Mouse (Mus musculus) embryonic facial prominence, embryonic 14.5 days (tissue): Measurements from ENCODE around the gene Irak2. TPM values are rescaled to one million over a fixed set of nuclear protein-coding genes. Genes with fewer than 3 reads are reported as not detected.

Source experiments
- ATAC-seq: fragments of 200-750 bp; cut with Nextera tagmentation; 2 replicates; pipeline ENCODE4 v1.8.0; 2017; ENCODE audit warnings: low read depth, moderate number of reproducible peaks, moderate TSS enrichment
- DNase-seq: peaks from one replicate; pipeline ENCODE4 v3.0.0-alpha.2; 2015; ENCODE audit warnings: low spot score
- H3K27ac ChIP-seq: fragments of 300-500 bp; sonication (generic); replicated peaks from 2 replicates; pipeline ENCODE4 v1.5.1; 2014; ENCODE audit warnings: low read depth, mild to moderate bottlenecking, low read length, moderate library complexity
- H3K27me3 ChIP-seq: fragments of 300-500 bp; sonication (generic); replicated peaks from 2 replicates; pipeline ENCODE4 v1.6.1; 2014; ENCODE audit warnings: low read length; ENCODE audit not compliant: control insufficient read depth, insufficient read depth
- H3K36me3 ChIP-seq: fragments of 300-500 bp; sonication (generic); 2 replicates; pipeline ENCODE4 v1.6.1; 2014; ENCODE audit warnings: low read length, mixed read lengths; ENCODE audit not compliant: control insufficient read depth, insufficient read depth
- H3K4me1 ChIP-seq: fragments of 300-500 bp; sonication (generic); 2 replicates; pipeline ENCODE4 v1.6.1; 2014; ENCODE audit warnings: antibody characterized with exemption, low read length; ENCODE audit not compliant: control insufficient read depth, insufficient read depth
- H3K4me2 ChIP-seq: fragments of 300-500 bp; sonication (generic); 2 replicates; pipeline ENCODE4 v1.6.1; 2014; ENCODE audit warnings: low read depth, mild to moderate bottlenecking, low read length, moderate library complexity, mixed read lengths
- H3K4me3 ChIP-seq: fragments of 300-500 bp; sonication (generic); 2 replicates; pipeline ENCODE4 v1.5.1; 2014; ENCODE audit warnings: low read depth, mild to moderate bottlenecking, low read length
- H3K9ac ChIP-seq: fragments of 300-500 bp; sonication (generic); 2 replicates; pipeline ENCODE4 v1.6.1; 2014; ENCODE audit warnings: low read depth, mild to moderate bottlenecking, low read length, moderate library complexity, mixed read lengths
- H3K9me3 ChIP-seq: fragments of 300-500 bp; sonication (generic); 2 replicates; pipeline ENCODE4 v1.6.1; 2016; ENCODE audit warnings: low read length; ENCODE audit not compliant: control insufficient read depth
- WGBS: fragments of 180-500 bp; shearing (Covaris S2); extraction: QIAGEN DNeasy Blood & Tissue Kit; methylation state at CpG from one replicate; pipeline ENCODE4 v1.1.7; 2014; 5-methylcytosine and 5-hydroxymethylcytosine counted together
- polyA plus RNA-seq: library from polyadenylated mRNA; unstranded; fragments of >200 nt; fragmentation: Nextera tagmentation; extraction: Ambion mirVana; gene quantifications from 2 replicates; pipeline ENCODE4 v1.2.1, GENCODE M21; 2014

Irak2 gene
- 2.2 and 2.5 TPM in 2 replicates for polyA plus RNA-seq

DNA sequence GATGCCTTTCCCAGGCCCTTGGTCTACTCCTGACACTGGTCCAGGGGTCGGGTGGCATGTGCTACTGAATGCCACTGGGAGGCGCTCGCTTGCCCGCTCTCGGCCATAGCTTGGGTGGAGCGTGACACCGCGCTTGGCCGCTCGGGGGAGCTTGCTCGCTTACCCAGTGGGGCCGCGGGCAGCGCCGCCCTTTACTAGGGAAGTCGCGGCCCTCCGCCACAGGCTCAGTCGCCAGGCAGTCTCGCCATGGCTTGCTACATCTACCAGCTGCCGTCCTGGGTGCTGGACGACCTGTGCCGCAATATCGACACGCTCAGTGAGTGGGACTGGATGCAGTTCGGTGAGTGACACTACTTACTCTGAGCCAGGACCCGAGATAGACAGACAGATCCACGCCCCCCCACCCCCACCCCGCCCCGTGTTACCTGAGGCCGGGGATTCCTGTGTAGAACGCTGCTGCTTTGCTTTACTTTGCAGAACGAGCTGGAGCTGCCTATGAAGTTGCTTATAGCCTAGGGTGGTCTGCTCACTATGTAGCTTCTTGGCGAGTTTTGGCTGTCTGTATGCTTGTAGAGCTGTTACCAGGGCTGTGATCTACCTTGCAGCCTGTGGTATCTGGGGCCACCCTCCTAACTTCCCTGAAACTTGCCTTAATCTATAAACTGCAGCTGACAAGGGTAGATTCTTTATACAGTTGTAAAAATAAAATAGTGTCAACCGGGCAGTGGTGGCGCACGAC lies at the start of gene Irak2:
TSS of gene Irak2 (plus strand) at position 166 of the 739 bp plus-strand sequence.
- Histone ChIP-seq H3K9ac (peak within 1 kb of the TSS; percentile 69), H3K9me3 (no peaks in the 10 kb centered on the region), H3K4me1 (no peaks in the 10 kb centered on the region), H3K27me3 (no peaks in the 10 kb centered on the region), H3K4me2 (peak within 1 kb of the TSS; percentile 63), H3K27ac (no peak within 1 kb of the TSS), H3K4me3 (peak within 1 kb of the TSS; percentile 51), H3K36me3 (0 out of 2 replicates have a peak, but pooled peaks cover 1% of the 10 kb centered on the region)
- 8% methylated on average over 33 of the region's 37 CpGs for WGBS
- DNase-seq (peak; percentile 94), ATAC-seq (peak; percentile 95)

DNA sequence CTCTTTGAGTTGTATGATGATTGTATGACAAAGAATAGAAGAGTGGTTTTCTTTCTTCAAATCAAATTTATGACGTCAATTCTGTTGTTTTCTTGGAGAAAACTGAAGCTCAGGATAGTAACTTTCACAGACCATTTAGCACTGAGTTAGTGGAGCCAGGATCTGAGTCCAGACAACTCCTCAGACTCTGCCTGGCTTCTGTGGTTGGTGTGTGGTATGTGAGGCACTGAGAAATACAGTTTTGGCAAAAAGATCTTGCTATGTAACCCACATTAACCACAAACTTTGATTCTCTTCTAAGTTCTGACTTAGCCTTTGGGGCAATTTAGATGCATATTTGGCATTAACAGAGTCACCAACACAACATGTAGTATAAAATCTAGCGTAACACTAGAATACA lies 45.6 kb upstream of the Irak2 start:
- no peak overlapping the region for H3K4me2 ChIP-seq
- DNase-seq (peak; percentile 13), ATAC-seq (no peak)
- no peaks in the 10 kb centered on the region for H3K4me1 ChIP-seq
- no peak overlapping the region for H3K27ac ChIP-seq
- H3K36me3 ChIP-seq, result no peaks in the 10 kb centered on the region
- H3K9ac ChIP-seq, result no peak overlapping the region
- H3K27me3 ChIP-seq, result no peaks in the 10 kb centered on the region
- no peaks in the 10 kb centered on the region for H3K9me3 ChIP-seq
- 89% methylated on average over 2 of the region's 2 CpGs for WGBS
- H3K4me3 ChIP-seq, result no peak overlapping the region

DNA sequence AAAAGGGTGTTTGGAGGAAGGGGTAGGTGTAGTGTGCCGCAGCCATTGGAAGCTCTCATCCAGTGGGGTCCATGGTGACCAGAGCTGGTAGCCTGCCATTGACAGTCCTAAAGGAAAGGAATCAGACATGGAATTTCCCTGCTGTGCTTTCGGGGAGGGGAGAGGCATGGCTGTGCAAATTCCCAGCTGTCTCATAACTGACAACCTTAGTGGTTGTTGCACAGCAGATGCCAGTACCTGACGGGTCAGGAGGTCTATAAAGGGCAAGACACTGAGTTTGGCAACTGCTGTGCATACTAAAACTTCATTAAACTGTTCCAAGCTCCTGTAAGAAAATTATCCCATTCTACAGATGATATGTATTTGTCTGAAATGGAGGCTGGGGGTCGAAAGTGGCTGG lies 40.3 kb upstream of the Irak2 start:
- Histone ChIP-seq H3K9me3 (no peaks in the 10 kb centered on the region), H3K9ac (no peak overlapping the region), H3K36me3 (no peaks in the 10 kb centered on the region), H3K4me1 (no peaks in the 10 kb centered on the region), H3K27ac (no peak overlapping the region), H3K4me2 (no peak overlapping the region), H3K27me3 (no peaks in the 10 kb centered on the region), H3K4me3 (no peak overlapping the region)
- ATAC-seq (no peak), DNase-seq (no peak)
- 83% methylated on average over 4 of the region's 4 CpGs for WGBS

DNA sequence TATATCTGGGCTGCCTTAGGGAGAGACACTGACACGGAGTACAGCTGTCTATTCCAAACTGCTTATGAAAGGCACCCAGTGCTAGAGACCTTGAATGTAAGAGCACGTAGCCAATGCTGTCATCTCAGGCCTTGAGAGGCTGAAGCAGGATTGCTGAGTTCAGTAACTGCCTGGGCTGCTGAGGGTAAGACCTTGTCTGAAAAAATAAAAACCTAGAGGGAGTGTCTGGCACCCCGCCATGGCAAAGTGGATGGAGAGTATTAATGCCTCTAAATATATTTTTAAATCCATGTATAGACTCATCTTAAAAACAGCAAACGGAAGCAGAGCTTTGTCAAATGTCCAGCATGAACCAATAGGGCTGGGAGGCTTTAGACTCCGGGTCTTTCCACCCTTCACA lies 38.4 kb upstream of the Irak2 start:
- no peaks in the 10 kb centered on the region for H3K27me3 ChIP-seq
- H3K9ac ChIP-seq, result no peak overlapping the region
- no peak overlapping the region for H3K4me2 ChIP-seq
- H3K4me3 ChIP-seq, result no peak overlapping the region
- no peaks in the 10 kb centered on the region for H3K9me3 ChIP-seq
- H3K27ac ChIP-seq, result no peak overlapping the region
- H3K4me1 ChIP-seq, result no peaks in the 10 kb centered on the region
- ATAC-seq (no peak), DNase-seq (peak; percentile 9)
- WGBS, result 72% methylated on average over 5 of the region's 5 CpGs
- H3K36me3 ChIP-seq, result no peaks in the 10 kb centered on the region

DNA sequence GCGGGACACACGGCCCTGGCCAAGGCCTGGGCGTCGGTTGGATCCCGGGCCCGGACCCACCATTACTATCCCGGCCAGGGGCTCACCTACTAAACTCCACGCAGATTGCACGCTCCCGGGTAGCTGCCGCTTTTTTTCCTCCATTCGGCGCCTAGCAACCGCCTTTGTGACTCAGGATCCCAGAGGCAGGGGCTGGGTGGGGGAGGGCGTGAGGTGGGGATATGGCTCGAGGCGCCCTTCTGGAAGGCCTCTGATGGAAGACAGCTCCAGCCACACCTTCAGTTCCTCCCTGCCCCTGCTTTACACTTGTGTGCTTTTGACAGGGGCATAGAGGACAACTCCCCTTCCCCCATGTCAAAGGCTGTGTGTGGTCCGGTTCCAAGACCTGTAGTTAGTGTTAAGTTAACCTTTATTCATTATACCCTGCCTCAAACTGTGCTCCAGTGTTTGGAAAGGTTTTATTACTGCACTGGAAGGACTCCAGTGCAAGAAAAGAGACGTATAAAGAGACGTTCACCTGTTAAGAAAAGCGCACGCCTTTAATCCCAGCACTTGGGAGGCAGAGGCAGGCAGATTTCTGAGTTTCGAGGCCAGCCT lies 37.6 kb upstream of the Irak2 start, which contains the start of gene Fancd2os:
TSS of gene Fancd2os (minus strand) at position 173 of the 597 bp plus-strand sequence.
- Histone ChIP-seq H3K4me1 (peaks cover 3% of the 10 kb centered on the region), H3K9ac (no peak within 1 kb of the TSS), H3K4me2 (0 out of 2 replicates have a peak within 1 kb of the TSS, but pooled peaks have one; percentile 18), H3K27ac (no peak within 1 kb of the TSS), H3K4me3 (no peak within 1 kb of the TSS), H3K36me3 (no peaks in the 10 kb centered on the region), H3K9me3 (no peaks in the 10 kb centered on the region), H3K27me3 (no peaks in the 10 kb centered on the region)
- no peak for DNase-seq
- no peak for ATAC-seq
- WGBS, result 48% methylated on average over 23 of the region's 23 CpGs

DNA sequence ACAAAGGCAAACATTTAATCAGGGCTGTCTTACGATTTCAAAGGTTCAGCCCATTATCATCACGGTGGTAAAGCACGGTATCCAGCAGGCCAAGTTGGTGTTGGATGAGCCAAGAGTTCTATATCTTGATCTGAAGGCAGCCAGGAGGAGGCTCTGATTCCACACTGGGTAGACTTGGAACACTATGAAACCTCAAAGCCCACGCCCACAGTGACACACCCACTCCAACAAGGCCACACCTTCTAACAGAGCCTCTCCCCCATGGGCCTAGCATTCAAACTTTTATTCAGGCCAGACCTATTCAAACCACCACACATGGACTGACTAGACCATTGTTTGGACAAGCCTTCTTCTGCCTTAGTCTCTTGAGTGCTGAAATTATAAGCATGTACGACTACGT lies 35.4 kb upstream of the Irak2 start:
- H3K36me3 ChIP-seq, result 0 out of 2 replicates have a peak, but pooled peaks cover 4% of the 10 kb centered on the region
- 91% methylated on average over 6 of the region's 6 CpGs for WGBS
- no peak overlapping the region for H3K27ac ChIP-seq
- no peaks in the 10 kb centered on the region for H3K9me3 ChIP-seq
- H3K4me1 ChIP-seq, result peaks cover 10% of the 10 kb centered on the region
- H3K4me3 ChIP-seq, result no peak overlapping the region
- DNase-seq, result no peak
- H3K27me3 ChIP-seq, result no peaks in the 10 kb centered on the region
- no peak overlapping the region for H3K9ac ChIP-seq
- H3K4me2 ChIP-seq, result no peak overlapping the region
- no peak for ATAC-seq

DNA sequence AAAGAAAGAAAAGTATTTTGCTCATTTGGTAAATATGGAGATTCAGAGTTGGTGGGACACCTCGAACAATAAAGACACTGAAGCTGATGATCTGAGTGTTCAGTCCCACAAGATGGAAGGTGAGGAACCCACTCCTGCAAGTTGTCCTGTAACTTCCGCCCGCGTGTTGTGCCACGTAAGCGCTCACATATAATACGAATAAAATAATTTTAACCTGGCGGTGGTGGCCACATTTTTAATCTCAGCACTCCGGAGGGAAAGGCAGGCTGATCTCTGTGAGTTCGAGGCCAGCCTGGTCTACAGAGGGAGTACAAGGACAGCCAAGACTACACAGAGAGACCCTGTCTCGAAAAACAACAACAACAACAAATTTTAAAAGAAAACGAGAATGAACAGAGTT lies 34.3 kb upstream of the Irak2 start:
- ATAC-seq (no peak; the same call in 1 of the 2 replicates), DNase-seq (no peak)
- 52% methylated on average over 12 of the region's 12 CpGs for WGBS
- Histone ChIP-seq H3K9ac (peak overlapping the region; percentile 90), H3K27ac (peak overlapping the region; percentile 82; the same call in 1 of the 2 replicates), H3K4me1 (peaks cover 10% of the 10 kb centered on the region), H3K36me3 (peaks cover 10% of the 10 kb centered on the region; the same call in 1 of the 2 replicates), H3K9me3 (no peaks in the 10 kb centered on the region), H3K27me3 (no peaks in the 10 kb centered on the region), H3K4me3 (peak overlapping the region; percentile 94), H3K4me2 (peak overlapping the region; percentile 77)

DNA sequence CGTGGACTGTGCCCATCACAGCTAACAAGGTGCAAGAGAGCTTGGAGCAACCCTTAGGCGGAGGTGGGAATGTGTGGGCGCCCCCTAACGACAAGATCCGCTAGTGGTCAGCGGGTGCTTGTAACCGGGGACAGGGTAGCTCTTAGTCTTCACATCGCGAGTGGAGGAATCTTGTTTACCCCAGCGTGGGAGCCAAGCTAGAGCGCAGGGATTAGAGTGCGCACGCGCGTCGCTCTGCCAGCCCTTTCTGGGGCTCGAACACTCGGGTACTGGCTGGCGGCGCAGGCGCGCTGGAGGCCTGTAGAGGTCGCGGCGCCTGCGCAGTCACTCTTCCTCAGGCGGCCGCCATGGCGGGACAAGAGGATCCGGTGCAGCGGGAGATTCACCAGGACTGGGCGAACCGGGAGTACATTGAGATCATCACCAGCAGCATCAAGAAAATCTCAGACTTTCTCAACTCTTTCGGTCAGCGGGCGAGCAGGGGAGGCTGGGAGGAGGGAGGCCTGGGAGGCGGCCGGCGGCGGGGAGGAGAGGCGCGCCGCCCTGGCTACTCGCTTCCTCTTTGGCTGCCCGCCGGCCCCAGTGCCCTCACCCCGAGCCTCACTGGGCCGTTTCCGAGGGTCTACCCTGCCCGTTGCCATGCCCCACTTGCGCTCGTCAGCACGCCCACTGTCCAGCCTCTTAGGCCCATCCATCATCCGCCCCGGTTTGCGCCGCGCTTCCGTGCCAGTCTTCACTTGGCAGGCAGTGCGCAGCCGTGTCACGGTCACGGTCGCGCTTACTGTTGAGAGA lies 33.6 kb upstream of the Irak2 start, which contains the start of gene Brk1:
TSS of gene Brk1 (plus strand) at position 341 of the 792 bp plus-strand sequence.
- H3K4me2 ChIP-seq, result peak within 1 kb of the TSS; percentile 77
- H3K27ac ChIP-seq, result peak within 1 kb of the TSS; percentile 82
- DNase-seq (peak; percentile 94), ATAC-seq (peak; percentile 96)
- under 1% methylated on average over 35 of the region's 65 CpGs for WGBS
- H3K9ac ChIP-seq, result peak within 1 kb of the TSS; percentile 90
- no peaks in the 10 kb centered on the region for H3K9me3 ChIP-seq
- H3K27me3 ChIP-seq, result no peaks in the 10 kb centered on the region
- H3K4me1 ChIP-seq, result peaks cover 10% of the 10 kb centered on the region
- peak within 1 kb of the TSS; percentile 94 for H3K4me3 ChIP-seq
- peaks cover 10% of the 10 kb centered on the region; the same call in 1 of the 2 replicates for H3K36me3 ChIP-seq
